Mouse (Mus musculus): Measurements from ENCODE around the gene Prdm16. TPM values are rescaled to one million over a fixed set of nuclear protein-coding genes. Genes with fewer than 3 reads are reported as not detected.

Prdm16 gene
- total RNA-seq, 2 experiments from 2014 or later, result 1.4 to 3.7 TPM

DNA sequence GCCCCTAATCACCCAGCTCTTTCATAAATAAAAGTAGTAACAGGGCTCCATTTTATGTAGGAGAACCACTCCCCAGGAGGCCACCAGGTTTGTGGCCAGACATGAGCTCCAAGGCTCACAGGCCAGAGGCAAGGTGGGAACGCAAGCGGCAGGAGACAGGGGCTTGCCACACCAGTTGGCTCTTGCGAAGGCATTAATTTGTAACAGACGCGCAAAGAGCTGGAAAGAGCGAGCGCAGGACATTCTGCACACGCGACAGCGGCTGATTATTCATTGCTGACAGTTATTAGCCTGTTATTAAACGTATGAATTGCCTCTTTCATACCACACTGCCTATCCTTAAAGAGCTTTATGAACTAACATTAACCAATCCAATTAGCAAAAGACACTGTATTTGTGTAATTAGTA is 144.0 kb downstream of the Prdm16 start:
- no peak for ATAC-seq (replicated peaks; ENCODE audit: poor library complexity, severe bottlenecking)

- no peak for ATAC-seq (replicated peaks; ENCODE audit: poor library complexity, severe bottlenecking)
These were observed 144.4 kb downstream of the Prdm16 start for GRCm38 (mm10) chr4:154492268-154492667.

DNA sequence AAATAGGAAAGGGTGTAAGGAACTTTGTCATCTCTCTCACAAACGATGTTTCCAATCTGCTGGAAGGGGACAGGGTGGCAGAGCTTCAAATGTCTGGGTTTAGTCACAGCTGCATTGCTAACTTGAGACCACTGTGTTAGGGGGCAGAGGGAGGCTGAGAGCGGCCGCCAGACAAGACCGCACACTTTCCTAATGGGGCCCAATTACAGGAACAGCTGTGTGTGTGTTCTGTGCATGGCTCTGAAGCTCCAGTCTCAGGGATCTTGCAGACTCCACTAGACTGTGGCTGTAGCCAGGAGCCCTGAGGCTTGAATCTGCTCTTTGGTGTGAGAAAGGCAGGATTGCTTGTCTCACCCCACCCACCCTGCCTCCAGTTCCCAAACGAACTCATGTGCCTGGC is 148.6 kb downstream of the Prdm16 start:
- no peak for ATAC-seq (replicated peaks; ENCODE audit: poor library complexity, severe bottlenecking)

DNA sequence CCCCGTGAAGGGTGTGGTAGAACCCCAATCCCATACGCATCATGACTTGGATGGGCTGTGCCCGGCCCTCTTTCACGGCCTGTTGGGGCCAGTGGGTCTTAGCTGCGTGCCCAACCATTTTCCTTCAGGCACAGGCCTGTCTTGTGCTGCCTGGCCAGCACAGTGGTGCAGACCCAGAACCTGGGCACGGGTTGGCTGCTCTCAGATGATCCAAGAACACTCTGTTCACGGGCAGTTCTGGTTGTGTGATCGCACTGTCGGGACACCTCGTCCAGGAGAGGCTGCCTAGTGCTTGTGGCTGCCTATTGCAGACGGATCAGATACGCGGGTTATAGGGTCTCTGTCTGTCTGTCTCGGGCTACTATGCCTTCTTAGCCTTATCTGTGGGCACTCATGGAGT is 154.0 kb downstream of the Prdm16 start:
- ATAC-seq (replicated peaks; ENCODE audit: poor library complexity, severe bottlenecking), result no peak

DNA sequence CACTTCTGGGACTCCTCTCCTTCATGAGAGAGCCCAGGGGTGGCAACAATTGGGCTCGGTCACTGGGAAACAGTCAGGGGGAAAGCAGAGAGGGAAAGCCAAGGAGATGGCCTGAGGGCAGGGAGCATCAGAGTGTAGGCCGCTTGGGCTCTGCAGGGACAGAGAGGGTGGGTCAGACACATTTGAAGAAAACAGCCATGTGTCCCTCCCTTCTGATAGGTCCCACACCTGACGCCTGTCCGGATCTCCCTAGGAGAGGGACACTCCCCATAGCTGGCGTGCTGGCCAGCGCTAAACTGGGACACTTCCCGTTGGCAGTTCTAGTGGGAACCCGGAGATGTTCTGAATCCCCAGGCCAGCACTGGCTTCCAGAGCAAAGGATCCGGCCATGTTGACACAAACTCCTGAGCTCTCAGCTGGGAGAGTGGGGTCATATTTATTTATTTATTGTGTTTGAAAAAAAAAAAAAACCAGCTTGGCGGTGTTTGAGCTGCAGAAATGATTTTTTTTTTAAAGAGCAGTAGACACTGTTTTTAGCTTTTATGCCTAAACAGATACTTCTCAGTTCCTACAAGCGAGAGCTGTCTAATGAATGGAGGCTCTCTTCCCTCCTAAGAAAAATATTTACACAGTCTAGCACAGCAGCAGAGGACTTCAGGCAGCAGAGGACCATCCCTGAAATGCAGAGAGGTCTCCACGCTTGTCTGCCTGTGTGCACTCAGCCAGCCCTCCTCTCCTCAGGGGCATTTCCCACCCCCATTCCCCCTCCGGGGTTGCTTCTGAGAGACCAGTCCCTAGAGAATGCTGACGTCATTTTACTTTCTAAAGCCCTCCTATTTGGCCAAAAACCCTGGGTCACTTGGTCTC is 154.7 kb downstream of the Prdm16 start:
- ATAC-seq (replicated peaks; ENCODE audit: poor library complexity, severe bottlenecking), result no peak

DNA sequence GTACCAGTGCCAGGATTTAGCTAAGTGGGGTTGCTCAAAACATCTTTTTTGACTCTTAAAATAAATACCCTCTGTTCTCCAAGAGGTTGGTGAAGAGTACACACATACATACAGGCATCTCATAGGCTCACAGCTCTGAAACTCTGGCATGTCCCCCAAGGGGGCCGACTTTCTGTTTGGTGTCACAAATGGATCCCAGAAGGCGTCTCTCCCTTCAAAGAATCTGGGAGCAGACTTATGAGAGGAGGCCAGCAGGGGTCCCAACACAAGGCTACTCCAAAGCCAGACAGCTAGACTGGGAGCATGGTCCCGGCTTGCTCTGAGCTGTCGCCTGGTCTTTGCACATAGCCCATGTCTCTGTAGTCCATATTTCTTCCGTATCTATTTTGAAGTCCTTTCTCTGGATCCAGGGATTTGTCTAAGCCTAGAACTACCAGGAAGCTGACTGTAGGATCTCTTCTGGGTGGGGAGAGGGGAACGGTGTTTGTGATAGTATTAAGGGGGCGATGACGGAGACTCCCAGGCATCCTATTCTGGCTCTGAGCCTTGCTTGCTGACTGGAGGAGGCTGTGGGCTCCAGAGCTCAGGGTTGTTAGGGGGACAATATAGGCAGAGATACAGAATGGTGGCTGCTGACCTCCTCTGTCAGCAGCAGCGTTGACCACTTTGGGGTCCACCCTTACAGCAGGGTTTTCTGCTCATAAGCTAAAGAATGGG is 156.0 kb downstream of the Prdm16 start:
- no peak for ATAC-seq (replicated peaks; ENCODE audit: poor library complexity, severe bottlenecking)

DNA sequence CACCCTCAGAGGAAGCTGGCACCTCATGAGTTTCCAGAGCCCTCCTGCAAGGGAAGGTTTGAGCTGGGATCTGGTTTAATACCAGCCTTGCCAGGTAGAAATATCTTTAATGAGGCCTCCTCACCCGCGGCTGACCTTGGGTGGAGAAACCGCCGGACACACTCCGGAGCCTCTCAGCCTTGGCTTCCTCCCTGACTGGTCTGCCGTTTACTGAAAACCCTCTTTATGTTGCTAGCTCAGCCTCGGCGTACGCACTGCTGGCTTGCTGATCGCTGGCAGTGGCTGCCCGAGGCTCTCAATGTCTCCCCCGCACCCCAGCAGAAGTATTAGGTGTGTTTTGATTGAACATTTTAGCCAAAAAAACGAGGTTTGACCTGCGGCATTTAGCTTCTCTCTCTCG is 156.5 kb downstream of the Prdm16 start:
- ATAC-seq (replicated peaks; ENCODE audit: poor library complexity, severe bottlenecking), result no peak

DNA sequence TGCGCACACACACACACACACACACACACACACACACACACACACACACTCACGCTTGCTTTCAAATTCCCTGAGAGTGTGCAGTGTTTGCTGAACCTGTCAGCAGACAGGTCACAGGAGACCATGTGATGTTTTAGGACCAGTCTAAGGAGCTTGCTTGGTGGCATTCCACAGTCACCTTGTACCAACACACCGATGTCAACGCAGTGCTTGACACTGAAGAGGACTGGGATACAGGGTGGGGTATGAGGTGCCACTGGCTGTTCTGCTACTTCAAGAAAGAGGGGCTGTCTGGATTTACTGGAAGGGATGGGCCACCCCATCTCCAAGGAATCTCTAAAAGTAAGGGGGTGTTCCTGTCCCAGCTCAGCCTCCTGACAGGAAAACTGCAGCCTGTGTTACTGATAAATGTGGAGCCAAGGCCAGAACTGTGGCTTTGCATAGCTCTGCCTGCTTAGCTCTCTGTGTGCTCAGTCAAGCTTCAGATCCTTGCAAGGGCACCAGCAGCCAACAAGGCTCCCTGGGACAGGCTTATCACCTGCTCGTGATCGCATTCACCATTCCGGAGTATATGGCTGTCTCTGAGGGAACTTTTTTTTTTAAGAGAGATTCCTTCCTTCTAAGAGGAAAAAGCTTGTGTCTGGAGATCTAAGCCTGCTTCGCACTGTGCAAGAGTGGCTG is 157.6 kb downstream of the Prdm16 start:
- no peak for ATAC-seq (replicated peaks; ENCODE audit: poor library complexity, severe bottlenecking)

DNA sequence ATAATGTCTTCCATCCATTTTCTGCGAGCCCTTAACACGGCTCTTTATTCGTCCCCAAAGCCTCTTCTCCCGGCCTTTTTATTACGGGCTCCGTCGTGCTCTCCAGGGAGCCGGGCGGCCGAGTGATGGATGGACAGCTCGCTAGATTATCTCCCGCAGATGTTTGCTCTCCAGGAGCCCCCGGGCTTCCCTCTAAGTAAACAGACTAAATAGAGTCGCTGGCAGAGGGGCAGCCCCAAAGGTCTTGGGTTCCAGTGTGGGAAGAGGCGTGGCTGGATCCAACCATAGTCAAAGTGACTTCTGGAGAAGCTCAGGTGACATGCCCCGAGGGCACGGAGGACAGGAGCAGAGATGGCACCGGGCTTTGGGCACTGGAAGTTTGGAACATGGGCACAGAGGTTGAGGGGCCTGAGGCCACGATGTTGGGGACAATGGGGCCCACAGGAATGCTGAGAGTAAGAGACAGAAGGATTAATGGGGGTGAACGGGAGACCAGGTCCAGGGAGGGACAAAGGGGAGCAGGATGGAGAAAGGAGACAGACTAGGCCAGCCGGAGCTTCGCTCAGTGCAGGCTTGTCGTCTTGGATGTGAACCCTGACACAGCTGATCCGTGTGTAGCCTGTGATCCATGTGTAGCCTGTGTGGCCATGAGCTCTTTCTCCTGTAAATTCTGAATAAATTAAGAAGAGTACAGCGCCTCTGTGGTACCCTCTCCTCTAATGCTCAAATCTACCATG is 162.9 kb downstream of the Prdm16 start:
- no peak for ATAC-seq (replicated peaks; ENCODE audit: poor library complexity, severe bottlenecking)

GRCm38 (mm10) chr4:154472569-154472968 is 164.1 kb downstream of the Prdm16 start:
- no peak for ATAC-seq (replicated peaks; ENCODE audit: poor library complexity, severe bottlenecking)

DNA sequence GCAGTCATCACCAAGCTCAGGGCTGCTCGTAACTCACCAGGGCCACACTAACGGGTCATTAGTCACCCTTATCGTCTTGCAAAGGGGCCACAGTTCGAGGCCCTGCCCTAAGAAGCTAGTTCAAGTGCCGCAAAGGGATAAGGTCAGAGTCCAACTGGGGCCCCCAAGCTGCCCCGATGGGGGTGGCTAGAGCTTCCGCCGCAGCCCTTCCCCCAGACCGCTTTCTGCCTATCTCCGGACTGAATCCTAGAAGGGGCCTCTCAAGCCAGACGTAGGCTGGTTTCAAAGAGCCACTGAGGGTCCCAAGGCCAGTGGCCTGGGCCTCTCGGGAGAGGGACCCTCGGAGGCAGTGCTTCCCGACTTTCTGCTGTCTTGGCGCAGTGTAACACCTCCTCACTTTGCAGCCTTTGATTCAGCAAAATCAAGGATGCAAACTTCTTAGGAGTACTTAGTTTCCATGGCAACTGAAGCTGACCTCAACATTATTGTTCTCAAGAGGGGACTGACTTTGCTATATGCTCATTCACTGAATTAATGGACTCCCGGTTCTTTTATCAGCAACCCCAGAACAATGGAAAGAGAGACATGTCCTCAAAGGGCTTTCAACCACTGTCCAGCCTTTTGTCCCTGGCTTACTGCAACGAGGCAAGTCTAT is 165.1 kb downstream of the Prdm16 start:
- no peak for ATAC-seq (replicated peaks; ENCODE audit: poor library complexity, severe bottlenecking)

- no peak for ATAC-seq (replicated peaks; ENCODE audit: poor library complexity, severe bottlenecking)
These were observed 170.4 kb downstream of the Prdm16 start for GRCm38 (mm10) chr4:154466305-154466704.

DNA sequence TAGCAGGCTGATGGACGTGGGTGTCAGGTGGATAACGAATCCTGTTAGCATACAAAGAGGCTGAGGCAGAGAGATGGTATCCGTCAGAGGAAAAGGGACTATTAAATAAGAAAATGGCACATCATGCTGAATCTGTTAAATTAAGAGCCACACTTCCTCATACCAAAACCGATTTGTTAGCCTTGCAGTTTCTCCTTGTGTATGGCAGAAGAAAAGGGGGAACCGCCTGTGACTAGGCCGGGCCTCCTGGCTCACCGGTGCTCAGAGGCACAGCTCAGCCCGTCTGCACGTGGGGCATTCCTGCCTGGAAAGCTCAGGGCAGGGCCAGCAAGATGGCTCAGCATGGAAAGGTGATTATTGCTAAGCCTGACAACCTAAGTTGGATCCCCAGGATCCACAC is 171.6 kb downstream of the Prdm16 start:
- no peak for ATAC-seq (replicated peaks; ENCODE audit: poor library complexity, severe bottlenecking)

DNA sequence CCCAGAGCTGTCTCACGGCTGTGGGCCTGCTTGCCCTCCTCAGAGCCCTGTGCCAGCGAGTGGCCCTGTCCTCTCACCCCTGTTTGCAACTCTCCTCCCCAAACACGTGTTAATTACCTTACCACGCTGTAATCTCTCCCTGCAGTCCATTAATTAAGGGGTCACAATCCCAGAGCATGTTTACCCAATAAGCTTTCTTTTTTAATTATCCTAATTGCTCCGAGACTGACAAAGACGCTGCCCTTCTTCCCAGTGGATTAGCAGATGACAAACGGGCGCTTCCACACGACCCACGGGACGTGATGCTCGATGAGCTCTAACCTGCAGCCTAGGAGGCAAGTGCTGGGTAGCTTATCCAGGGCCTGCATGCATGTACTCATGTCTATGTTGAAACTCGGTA is 176.7 kb downstream of the Prdm16 start:
- ATAC-seq (replicated peaks; ENCODE audit: poor library complexity, severe bottlenecking), result no peak

DNA sequence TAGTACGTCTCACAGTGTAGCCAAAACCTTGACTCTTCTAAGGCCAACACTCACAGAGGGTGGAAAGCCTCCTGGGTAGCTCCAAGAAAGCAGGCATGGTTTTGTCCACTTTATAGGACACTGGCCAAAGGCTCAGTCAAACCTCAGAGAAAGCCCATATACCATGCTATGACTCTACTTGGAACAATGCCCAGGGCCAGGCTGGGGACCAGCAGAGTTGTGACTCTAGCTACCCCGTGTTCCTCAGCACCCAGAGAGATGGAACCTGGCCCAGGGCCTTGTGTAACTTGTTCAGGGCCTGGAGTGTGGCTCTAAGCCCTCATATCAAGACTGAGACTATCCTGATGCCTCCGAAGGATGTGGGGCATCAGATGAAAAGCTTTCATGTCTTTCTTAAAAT is 178.9 kb downstream of the Prdm16 start:
- no peak for ATAC-seq (replicated peaks; ENCODE audit: poor library complexity, severe bottlenecking)

DNA sequence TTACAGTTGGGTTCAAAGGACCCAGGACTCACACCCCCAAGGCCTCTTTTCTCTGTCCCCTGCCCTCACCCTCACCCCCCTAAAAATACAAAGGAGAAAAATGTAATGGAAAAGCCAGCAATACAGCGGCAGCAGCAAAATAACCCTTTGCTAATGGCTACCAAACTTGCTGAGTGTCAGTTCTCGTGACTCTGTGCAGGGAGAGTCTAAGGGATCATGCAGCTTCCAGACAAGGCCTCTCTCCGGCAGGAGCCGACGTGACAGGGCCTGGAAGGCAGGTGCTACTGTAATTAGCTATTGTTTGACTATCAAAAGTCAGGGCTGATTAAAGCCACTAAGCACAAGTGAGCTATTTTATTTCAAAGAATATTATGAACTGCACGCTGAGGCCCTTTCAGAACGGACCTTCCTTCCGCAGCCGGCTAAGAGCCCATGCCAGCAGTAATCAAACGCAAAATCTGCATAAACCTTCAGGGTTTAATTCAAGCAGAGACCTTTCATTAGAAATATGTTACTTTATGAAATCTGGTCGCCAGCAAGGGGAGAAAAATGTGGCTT is 180.3 kb downstream of the Prdm16 start:
- ATAC-seq (replicated peaks; ENCODE audit: poor library complexity, severe bottlenecking), result no peak

GRCm38 (mm10) chr4:154450441-154450840 is 186.2 kb downstream of the Prdm16 start:
- no peak for ATAC-seq (replicated peaks; ENCODE audit: poor library complexity, severe bottlenecking)

DNA sequence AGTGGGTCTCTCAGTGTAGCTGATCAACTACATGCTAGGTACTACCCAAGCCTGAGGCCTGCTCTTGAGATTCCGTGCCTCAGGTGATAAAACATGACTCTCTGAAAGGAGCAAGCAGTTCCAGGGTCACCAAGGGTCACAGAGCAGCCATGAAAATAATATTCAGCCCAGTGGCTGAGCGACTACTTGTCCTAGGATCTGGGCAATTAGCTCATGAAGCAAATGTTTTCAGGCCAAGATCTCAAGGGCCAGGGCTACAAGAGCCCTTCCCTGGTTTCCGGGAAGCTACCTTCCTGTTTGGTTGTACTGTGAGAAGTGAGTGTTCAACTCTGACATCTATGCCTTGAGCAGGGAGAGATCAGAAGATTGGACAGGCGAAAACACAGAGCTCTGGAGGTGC is 186.6 kb downstream of the Prdm16 start:
- ATAC-seq (replicated peaks; ENCODE audit: poor library complexity, severe bottlenecking), result no peak

GRCm38 (mm10) chr4:154449343-154449742 is 187.3 kb downstream of the Prdm16 start:
- ATAC-seq (replicated peaks; ENCODE audit: poor library complexity, severe bottlenecking), result peak; percentile 66

- no peak for ATAC-seq (replicated peaks; ENCODE audit: poor library complexity, severe bottlenecking)
These were observed 191.0 kb downstream of the Prdm16 start for GRCm38 (mm10) chr4:154445721-154446120.

Data from granulocyte monocyte progenitor cell, adult 5-6 weeks (primary cell).